Mouse (Mus musculus): ENCODE measurements around the gene Lif.

Gene Lif

GRCm38 (mm10) chr11:4298615-4299014, 41.3 kb downstream of the Lif start:
- DNase-seq (ENCODE audit: low read depth), result no peak

- DNase-seq (ENCODE audit: low read depth), result no peak
Measured at GRCm38 (mm10) chr11:4299191-4299590, 41.8 kb downstream of the Lif start.

DNA sequence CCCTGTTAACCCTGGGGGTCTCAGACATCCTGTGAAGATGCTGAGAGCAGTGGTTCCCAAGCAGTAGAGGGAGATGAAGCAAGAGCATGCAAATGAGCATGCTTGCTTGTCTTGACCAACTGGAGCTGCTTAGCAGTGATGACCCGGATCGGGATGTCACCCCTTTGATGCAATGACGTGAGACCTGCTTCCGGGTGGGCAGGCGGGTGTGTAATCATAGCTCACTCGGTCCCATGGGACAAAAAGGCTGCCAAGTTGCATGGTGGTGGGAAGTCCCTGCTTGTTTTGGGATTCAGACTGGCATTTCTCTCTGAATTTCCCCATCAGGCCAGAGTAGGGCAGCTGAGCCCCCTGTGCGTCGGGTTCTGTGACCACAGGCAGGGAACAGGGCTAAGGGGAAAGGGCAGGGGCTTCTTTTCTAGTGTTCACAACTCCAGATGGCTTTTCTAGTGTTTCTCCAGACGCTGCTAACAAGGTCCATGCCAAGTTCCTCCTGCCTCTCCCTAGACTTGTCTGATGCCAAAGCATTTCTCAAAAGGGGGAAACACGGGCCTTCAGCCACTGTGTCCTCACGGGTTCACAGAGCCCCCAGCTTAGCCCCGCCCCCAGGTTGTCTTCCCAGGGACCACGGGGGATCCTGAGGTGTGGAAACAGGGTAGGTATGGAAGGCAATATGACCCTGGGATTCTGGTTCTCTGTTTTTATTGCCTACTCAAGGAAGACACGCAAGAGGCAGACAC, 42.5 kb downstream of the Lif start:
- DNase-seq (ENCODE audit: low read depth), result no peak

GRCm38 (mm10) chr11:4300683-4301082, 43.3 kb downstream of the Lif start:
- no peak for DNase-seq (ENCODE audit: low read depth)

DNA sequence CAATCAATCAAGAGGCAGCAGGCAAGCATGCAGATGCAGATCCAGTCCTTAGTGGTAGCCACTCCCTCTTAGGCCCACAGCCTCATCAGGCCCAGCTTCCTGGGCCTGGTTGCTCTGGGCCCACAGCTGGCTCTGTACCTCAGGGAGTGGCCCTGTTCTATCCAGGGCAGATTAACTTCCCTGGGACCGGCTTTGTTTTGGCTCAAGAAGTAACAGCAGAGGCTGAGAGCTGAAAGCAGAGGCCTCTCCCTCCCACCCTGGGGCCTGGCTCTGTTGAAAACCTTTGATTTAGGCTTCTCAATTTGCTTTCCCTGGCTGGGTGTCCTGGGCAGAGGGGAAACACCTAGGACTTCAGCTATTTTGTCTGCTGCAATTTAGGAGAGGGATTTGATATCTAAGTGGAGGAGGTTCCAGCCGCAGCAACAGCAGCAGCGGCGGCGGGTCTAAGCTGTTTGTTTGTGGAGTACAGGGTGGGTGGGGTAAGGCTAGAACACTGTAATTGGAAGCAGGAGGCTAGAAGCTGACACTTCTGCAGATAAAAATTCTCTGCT, 45.1 kb downstream of the Lif start:
- DNase-seq (ENCODE audit: low read depth), result no peak

DNA sequence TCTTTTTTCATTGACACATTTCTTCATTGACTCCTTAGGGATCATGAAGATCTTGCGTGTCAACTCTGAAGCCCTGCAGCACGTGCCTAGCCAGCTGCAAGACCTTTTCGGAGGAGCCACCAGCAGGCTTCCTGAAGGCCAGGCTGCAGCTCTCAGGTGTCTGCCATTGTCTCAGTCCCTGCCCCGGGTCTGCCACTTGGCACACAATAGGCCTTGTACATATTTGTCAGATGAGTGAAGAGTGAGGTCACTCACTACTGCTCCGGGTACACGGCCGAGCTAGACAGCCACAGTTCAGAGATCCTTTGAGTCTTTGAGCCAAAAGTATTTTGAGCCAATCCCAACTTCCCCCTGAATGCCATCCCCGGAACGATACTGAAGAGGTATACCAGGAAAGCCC, 45.7 kb downstream of the Lif start:
- no peak for DNase-seq (ENCODE audit: low read depth)

DNA sequence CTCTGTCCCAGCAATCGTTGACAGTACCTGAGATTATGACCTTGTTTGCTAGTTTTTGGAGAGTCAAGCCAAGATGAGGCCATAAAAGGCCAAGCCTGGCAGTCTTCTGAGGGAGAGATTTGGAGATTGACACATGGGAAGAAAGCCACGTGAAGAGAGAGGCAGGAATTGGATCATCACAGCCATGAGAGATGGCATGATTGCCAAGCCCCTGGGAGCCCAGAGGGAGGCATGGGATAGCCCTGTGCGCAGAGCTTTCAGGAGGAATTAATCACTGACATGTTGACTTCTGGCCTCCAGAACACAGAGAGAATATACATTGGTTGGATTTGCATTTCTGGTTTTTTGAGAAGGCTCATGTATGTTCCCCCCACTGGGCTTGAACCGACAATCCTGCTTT, 46.8 kb downstream of the Lif start:
- no peak for DNase-seq (ENCODE audit: low read depth)

DNA sequence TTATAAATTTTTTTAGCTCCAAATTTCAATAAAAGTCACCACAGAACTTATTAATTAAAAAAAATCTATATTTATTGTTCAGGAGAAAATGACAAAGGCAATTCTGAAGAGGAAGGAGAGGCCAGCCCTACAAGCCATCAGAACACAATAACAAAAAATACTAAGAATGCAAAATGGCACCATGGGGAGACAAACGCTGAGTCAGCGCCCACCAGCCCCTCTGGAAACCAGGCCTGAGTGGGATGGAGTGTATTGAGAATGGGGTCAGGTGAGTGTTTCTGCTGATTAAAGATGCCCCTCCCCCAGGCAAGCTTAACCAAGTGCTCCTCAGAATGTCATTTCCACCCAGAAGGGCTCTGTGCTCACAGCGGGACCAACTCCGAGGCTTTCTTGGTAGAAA, 47.7 kb downstream of the Lif start:
- DNase-seq (ENCODE audit: low read depth), result no peak

GRCm38 (mm10) chr11:4306086-4306485, 48.7 kb downstream of the Lif start:
- DNase-seq (ENCODE audit: low read depth), result no peak

DNA sequence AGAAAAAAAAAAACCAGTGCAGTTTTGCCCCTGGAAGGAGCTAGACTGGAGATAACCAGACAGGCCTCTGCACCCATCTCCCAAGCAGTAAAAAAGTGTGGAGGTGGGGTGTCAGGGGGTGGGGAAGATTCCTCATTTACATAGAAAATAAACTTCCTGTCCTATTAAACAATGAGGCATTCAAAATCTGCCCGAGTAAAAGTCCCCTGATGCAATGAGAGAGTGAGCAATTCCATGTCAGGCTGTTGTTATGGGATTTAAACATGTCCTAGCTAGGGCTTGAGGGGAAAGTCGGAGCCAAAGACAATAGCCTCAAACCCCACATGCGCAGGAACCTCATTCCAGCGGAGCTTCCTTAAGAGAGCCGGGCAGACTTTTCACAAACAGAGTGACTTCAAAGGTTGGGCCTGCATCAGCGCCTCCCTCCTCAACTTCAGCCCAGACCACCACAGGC, 50.7 kb downstream of the Lif start:
- DNase-seq (ENCODE audit: low read depth), result no peak

DNA sequence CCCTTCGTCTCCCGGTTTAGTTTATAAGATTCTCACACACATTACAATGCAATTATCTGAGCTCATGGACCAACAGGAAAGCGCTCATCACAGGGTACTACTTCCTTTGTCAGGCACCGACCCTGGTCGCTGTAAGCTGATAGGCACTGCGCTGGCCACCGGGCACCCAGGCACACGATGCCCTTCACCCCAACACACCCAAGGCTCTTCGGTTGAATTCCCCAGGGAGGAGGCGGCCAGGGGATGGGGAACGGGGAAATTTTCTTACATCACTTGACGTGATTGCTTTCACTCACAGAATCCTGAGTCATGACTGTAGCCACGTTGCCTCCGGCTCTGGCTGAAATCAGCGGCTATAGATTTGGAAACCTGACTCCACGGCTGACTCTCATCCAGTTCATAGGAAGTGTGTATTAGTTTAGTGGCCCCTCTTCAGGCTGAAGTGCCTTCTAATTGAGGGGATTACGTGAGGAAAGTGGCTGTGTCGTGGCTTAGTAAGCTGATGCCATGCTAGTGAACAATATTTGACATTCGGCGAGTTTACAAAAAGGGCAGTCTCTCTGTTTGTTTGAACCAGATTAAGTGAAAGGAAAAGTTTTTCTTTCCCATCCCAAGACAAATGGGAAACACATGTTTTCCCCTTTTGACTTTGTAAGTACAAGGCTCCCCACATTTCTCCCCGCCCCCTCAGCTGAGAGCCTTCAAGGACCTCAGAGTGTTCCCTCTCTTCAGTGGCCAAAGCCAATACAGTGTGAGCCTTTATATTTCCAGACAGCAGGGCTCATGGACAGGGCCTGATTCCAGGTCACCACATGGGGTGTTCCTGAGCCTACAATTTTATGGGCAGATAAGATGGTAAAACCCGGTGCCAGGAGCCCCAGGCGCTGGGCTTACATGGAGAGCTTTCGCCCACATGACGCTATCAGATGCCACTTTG, 51.4 kb downstream of the Lif start:
- peak; percentile 40 for DNase-seq (ENCODE audit: low read depth)

- no peak for DNase-seq (ENCODE audit: low read depth)
Measured at GRCm38 (mm10) chr11:4309613-4310012, 52.3 kb downstream of the Lif start.

- no peak for DNase-seq (ENCODE audit: low read depth)
Measured at GRCm38 (mm10) chr11:4310324-4310723, 53.0 kb downstream of the Lif start.

DNA sequence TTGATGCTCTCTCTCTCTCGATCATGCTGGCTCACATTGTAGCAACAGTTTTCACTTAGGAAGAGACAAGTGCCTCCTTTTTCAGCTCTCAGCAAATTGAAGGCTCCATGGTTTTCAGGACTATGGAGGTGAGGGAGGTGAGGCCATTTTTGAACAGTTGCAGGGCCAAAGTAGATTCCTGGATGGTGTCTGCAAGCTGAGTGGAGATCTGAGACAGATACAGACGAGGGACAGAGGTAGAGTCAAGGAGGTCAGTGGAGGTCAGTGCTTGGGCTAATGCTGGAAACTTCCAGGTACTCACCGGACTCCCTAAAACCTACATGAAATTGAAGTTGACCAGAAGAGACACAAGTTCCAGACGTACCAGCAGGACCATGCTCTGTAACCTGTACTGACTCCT, 54.8 kb downstream of the Lif start:
- no peak for DNase-seq (ENCODE audit: low read depth)

- DNase-seq (ENCODE audit: low read depth), result no peak
Measured at GRCm38 (mm10) chr11:4317287-4317686, 59.9 kb downstream of the Lif start.

- peak; percentile 70 for DNase-seq (ENCODE audit: low read depth)
Measured at GRCm38 (mm10) chr11:4318011-4318410, 60.7 kb downstream of the Lif start.

DNA sequence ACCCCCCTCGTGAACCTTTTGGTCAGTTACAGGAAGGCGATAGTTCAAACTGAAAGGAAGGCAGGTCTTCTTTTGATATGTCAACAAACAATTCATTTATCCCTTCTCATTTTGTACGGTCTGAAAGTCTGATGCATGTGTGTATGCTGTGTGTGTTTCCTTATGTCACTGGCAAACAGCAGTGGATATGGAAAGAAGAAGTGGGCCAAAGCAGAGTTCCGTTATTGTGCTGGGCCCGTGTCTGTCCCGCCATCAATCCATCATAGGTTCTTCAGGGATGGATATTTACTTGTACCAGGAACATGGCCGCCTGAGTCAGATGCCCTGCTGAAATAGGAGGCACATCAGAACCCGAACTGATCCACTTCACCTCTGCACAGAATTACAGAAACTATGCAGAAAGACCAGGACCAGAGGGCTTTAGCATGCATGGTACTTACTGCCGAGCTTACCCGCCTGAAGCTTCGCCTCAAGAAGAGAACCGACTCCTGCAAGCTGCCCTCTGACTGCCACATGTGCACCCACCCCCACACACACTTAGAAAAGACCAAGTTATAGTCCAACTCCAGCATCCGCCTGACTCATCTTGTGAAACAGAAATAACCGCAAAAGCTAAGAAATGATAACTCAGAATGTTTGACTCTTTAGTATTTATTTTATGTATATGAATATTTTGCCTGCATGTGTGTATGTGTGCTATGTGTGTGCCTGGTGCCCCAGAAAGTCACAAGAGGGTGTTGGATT, 62.0 kb downstream of the Lif start:
- peak; percentile 86 for DNase-seq (ENCODE audit: low read depth)

DNA sequence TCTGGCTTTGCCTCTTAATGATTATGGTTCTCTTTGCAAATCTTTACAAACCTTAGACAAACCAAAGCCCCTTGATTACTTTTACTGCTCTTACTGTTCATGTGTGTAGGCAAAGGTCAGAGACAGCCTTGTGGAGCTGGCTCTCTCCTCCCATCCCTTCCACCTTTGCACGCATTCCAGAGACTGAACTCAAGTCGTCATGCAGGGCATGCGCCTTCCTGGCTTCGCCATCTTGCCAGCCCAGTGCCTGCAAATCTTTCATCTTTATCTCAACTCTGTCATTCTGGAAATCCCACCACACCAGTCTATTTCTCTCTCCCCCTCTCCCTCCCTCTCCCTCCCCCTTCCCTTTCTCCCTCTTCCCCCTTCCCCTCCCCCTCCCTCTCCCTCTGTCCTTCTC, 63.5 kb downstream of the Lif start:
- no peak for DNase-seq (ENCODE audit: low read depth)

Measured in induced T-regulatory cell, adult 2 months (primary cell).